ENCODE assay signal across 14 mouse cellular contexts in genomic region chr13:30048260-30048859, GRCm38 (mm10).
"Had no signal": no experiment of that assay in that cellular context is flagged by ENCODE, and none has a peak within 500 bp of the region (broad histone marks: within the 10 kb centered on the region; RNA-seq: fewer than 3 reads in every experiment).

No protein-coding gene starts in this region.

- DNase-seq: kidney, adult 8-10 months; kidney, postnatal 25 days; thymus, postnatal 14 days had no signal

- H3K9ac ChIP-seq: liver, embryonic 15.5 days; midbrain, embryonic 15.5 days; neural tube, embryonic 12.5 days had no signal

- ATAC-seq: intestine, embryonic 16.5 days; midbrain, embryonic 15.5 days had no signal

- H3K27me3 ChIP-seq: liver, embryonic 15.5 days; midbrain, embryonic 15.5 days; neural tube, embryonic 12.5 days had no signal

- H3K36me3 ChIP-seq: limb, embryonic 10.5 days; liver, embryonic 15.5 days; midbrain, embryonic 15.5 days; neural tube, embryonic 12.5 days had no signal

- H3K4me1 ChIP-seq: liver, embryonic 15.5 days; midbrain, embryonic 15.5 days had no signal

- H3K4me3 ChIP-seq: left cerebral cortex, adult 2 months; limb, embryonic 10.5 days; liver, embryonic 15.5 days; megakaryocyte, embryonic 14.5 days; midbrain, embryonic 15.5 days; neural tube, embryonic 12.5 days had no signal

- H3K27ac ChIP-seq: left cerebral cortex, adult 2 months; limb, embryonic 10.5 days; liver, embryonic 15.5 days; macrophage; midbrain, embryonic 15.5 days; neural tube, embryonic 12.5 days; stomach, postnatal 0 days had no signal

- H3K9me3 ChIP-seq: limb, embryonic 10.5 days; liver, embryonic 15.5 days; midbrain, embryonic 15.5 days; neural tube, embryonic 12.5 days had no signal

- H3K4me2 ChIP-seq: liver, embryonic 11.5 days; liver, embryonic 15.5 days; midbrain, embryonic 11.5 days; midbrain, embryonic 15.5 days; neural tube, embryonic 12.5 days had no signal
